Mouse (Mus musculus): ENCODE results near the gene Map4k3. TPM values are rescaled to one million over a fixed set of nuclear protein-coding genes. Genes with fewer than 3 reads are reported as not detected.
"Not testable (repeated sequence)": the region's sequence is repeated elsewhere in the genome, so short reads cannot be mapped to it uniquely, and the experiment has no call there.

Gene Map4k3
- polyA plus RNA-seq, 1 experiment from 2014 or later: 15.2 TPM

- no peak for ATAC-seq
These were observed 4.0 kb upstream of the Map4k3 start for GRCm38 (mm10) chr17:80732256-80732655.

GRCm38 (mm10) chr17:80730283-80730682 is 2.0 kb upstream of the Map4k3 start:
- not testable (repeated sequence) for ATAC-seq; H3K36me3 ChIP-seq (ENCODE audit: control insufficient read depth, insufficient read depth, low read length); H3K9ac ChIP-seq (ENCODE audit: low read depth, low read length); H3K27ac ChIP-seq (ENCODE audit: low read length); H3K9me3 ChIP-seq (ENCODE audit: control insufficient read depth, low read length); H3K4me1 ChIP-seq (ENCODE audit: control insufficient read depth, insufficient read depth, low read length); H3K4me3 ChIP-seq (ENCODE audit: low read length); H3K4me2 ChIP-seq (ENCODE audit: low read depth, low read length); H3K27me3 ChIP-seq (replicated peaks; ENCODE audit: control insufficient read depth, insufficient read depth, low read length)
- 92% methylated on average over 6 of the region's 6 CpGs for WGBS

More at GRCm38 (mm10) chr17:80732256-80732655, 4.0 kb upstream of the Map4k3 start:
- Histone ChIP-seq H3K27me3 (replicated peaks; ENCODE audit: control insufficient read depth, insufficient read depth, low read length) (no peaks in the 10 kb centered on the region), H3K9ac (ENCODE audit: low read depth, low read length) (no peak overlapping the region), H3K27ac (ENCODE audit: low read length) (no peak overlapping the region), H3K36me3 (ENCODE audit: control insufficient read depth, insufficient read depth, low read length) (no peaks in the 10 kb centered on the region), H3K4me1 (ENCODE audit: control insufficient read depth, insufficient read depth, low read length) (no peaks in the 10 kb centered on the region), H3K4me3 (ENCODE audit: low read length) (no peak overlapping the region), H3K9me3 (ENCODE audit: control insufficient read depth, low read length) (no peaks in the 10 kb centered on the region), H3K4me2 (ENCODE audit: low read depth, low read length) (no peak overlapping the region)
- WGBS: 89% methylated on average over 4 of the region's 4 CpGs

GRCm38 (mm10) chr17:80729825-80730224 is 1.5 kb upstream of the Map4k3 start:
- peaks cover 7% of the 10 kb centered on the region for H3K4me1 ChIP-seq (ENCODE audit: control insufficient read depth, insufficient read depth, low read length)
- H3K9ac ChIP-seq (ENCODE audit: low read depth, low read length): no peak overlapping the region
- no peak overlapping the region for H3K4me2 ChIP-seq (ENCODE audit: low read depth, low read length)
- H3K4me3 ChIP-seq (ENCODE audit: low read length): no peak overlapping the region
- H3K27ac ChIP-seq (ENCODE audit: low read length): peak overlapping the region; percentile 99
- H3K9me3 ChIP-seq (ENCODE audit: control insufficient read depth, low read length): no peaks in the 10 kb centered on the region
- H3K36me3 ChIP-seq (ENCODE audit: control insufficient read depth, insufficient read depth, low read length): 0 out of 2 replicates have a peak, but pooled peaks cover 2% of the 10 kb centered on the region
- no peaks in the 10 kb centered on the region for H3K27me3 ChIP-seq (replicated peaks; ENCODE audit: control insufficient read depth, insufficient read depth, low read length)
- ATAC-seq: no peak
- 59% methylated on average over 5 of the region's 5 CpGs for WGBS

GRCm38 (mm10) chr17:80729080-80729749 is 930 bp upstream of the Map4k3 start:
- 21% methylated on average over 9 of the region's 9 CpGs for WGBS
- Histone ChIP-seq H3K4me3 (ENCODE audit: low read length) (peak overlapping the region; percentile 97), H3K27me3 (replicated peaks; ENCODE audit: control insufficient read depth, insufficient read depth, low read length) (no peaks in the 10 kb centered on the region), H3K36me3 (ENCODE audit: control insufficient read depth, insufficient read depth, low read length) (0 out of 2 replicates have a peak, but pooled peaks cover 2% of the 10 kb centered on the region), H3K4me1 (ENCODE audit: control insufficient read depth, insufficient read depth, low read length) (peaks cover 13% of the 10 kb centered on the region), H3K9me3 (ENCODE audit: control insufficient read depth, low read length) (no peaks in the 10 kb centered on the region), H3K9ac (ENCODE audit: low read depth, low read length) (peak overlapping the region; percentile 30; the same call in 1 of the 2 replicates), H3K4me2 (ENCODE audit: low read depth, low read length) (peak overlapping the region; percentile 79), H3K27ac (ENCODE audit: low read length) (peak overlapping the region; percentile 99)
- no peak; the same call in 1 of the 2 replicates for ATAC-seq

- peak; percentile 45 for ATAC-seq
- peak overlapping the region; percentile 79 for H3K4me2 ChIP-seq (ENCODE audit: low read depth, low read length)
These were observed 839 bp downstream of the Map4k3 start for GRCm38 (mm10) chr17:80727341-80727951.

GRCm38 (mm10) chr17:80726821-80727220 is 1.5 kb downstream of the Map4k3 start:
- H3K9me3 ChIP-seq (ENCODE audit: control insufficient read depth, low read length): no peaks in the 10 kb centered on the region
- ATAC-seq: no peak
- peak overlapping the region; percentile 98 for H3K9ac ChIP-seq (ENCODE audit: low read depth, low read length)
- H3K4me2 ChIP-seq (ENCODE audit: low read depth, low read length): peak overlapping the region; percentile 79
- peak overlapping the region; percentile 99 for H3K27ac ChIP-seq (ENCODE audit: low read length)
- H3K36me3 ChIP-seq (ENCODE audit: control insufficient read depth, insufficient read depth, low read length): 0 out of 2 replicates have a peak, but pooled peaks cover 2% of the 10 kb centered on the region
- H3K4me1 ChIP-seq (ENCODE audit: control insufficient read depth, insufficient read depth, low read length): peaks cover 24% of the 10 kb centered on the region
- 10% methylated on average over 8 of the region's 8 CpGs for WGBS
- H3K4me3 ChIP-seq (ENCODE audit: low read length): peak overlapping the region; percentile 97
- H3K27me3 ChIP-seq (replicated peaks; ENCODE audit: control insufficient read depth, insufficient read depth, low read length): no peaks in the 10 kb centered on the region

More at GRCm38 (mm10) chr17:80727341-80727951, 839 bp downstream of the Map4k3 start:
- Histone ChIP-seq H3K9ac (ENCODE audit: low read depth, low read length) (peak overlapping the region; percentile 98), H3K27ac (ENCODE audit: low read length) (peak overlapping the region; percentile 99), H3K27me3 (replicated peaks; ENCODE audit: control insufficient read depth, insufficient read depth, low read length) (no peaks in the 10 kb centered on the region), H3K36me3 (ENCODE audit: control insufficient read depth, insufficient read depth, low read length) (0 out of 2 replicates have a peak, but pooled peaks cover 2% of the 10 kb centered on the region), H3K4me1 (ENCODE audit: control insufficient read depth, insufficient read depth, low read length) (peaks cover 18% of the 10 kb centered on the region), H3K9me3 (ENCODE audit: control insufficient read depth, low read length) (no peaks in the 10 kb centered on the region), H3K4me3 (ENCODE audit: low read length) (peak overlapping the region; percentile 97)
- under 1% methylated on average over 53 of the region's 54 CpGs for WGBS

- Histone ChIP-seq H3K27ac (ENCODE audit: low read length) (no peak overlapping the region), H3K4me2 (ENCODE audit: low read depth, low read length) (no peak overlapping the region), H3K27me3 (replicated peaks; ENCODE audit: control insufficient read depth, insufficient read depth, low read length) (no peaks in the 10 kb centered on the region), H3K9me3 (ENCODE audit: control insufficient read depth, low read length) (no peaks in the 10 kb centered on the region), H3K36me3 (ENCODE audit: control insufficient read depth, insufficient read depth, low read length) (0 out of 2 replicates have a peak, but pooled peaks cover 2% of the 10 kb centered on the region), H3K4me3 (ENCODE audit: low read length) (no peak overlapping the region), H3K4me1 (ENCODE audit: control insufficient read depth, insufficient read depth, low read length) (peaks cover 39% of the 10 kb centered on the region), H3K9ac (ENCODE audit: low read depth, low read length) (no peak overlapping the region)
- WGBS: 83% methylated on average over 6 of the region's 6 CpGs
- ATAC-seq: no peak
These were observed 5.2 kb downstream of the Map4k3 start for GRCm38 (mm10) chr17:80723092-80723491.

GRCm38 (mm10) chr17:80721670-80722069 is 6.6 kb downstream of the Map4k3 start:
- Histone ChIP-seq H3K4me2 (ENCODE audit: low read depth, low read length) (no peak overlapping the region), H3K27me3 (replicated peaks; ENCODE audit: control insufficient read depth, insufficient read depth, low read length) (no peaks in the 10 kb centered on the region), H3K27ac (ENCODE audit: low read length) (no peak overlapping the region), H3K9me3 (ENCODE audit: control insufficient read depth, low read length) (no peaks in the 10 kb centered on the region), H3K4me1 (ENCODE audit: control insufficient read depth, insufficient read depth, low read length) (peaks cover 39% of the 10 kb centered on the region), H3K36me3 (ENCODE audit: control insufficient read depth, insufficient read depth, low read length) (0 out of 2 replicates have a peak, but pooled peaks cover 2% of the 10 kb centered on the region), H3K9ac (ENCODE audit: low read depth, low read length) (no peak overlapping the region), H3K4me3 (ENCODE audit: low read length) (no peak overlapping the region)
- ATAC-seq: no peak
- WGBS: 48% methylated on average over 7 of the region's 7 CpGs

- Histone ChIP-seq H3K27me3 (replicated peaks; ENCODE audit: control insufficient read depth, insufficient read depth, low read length) (no peaks in the 10 kb centered on the region), H3K9me3 (ENCODE audit: control insufficient read depth, low read length) (no peaks in the 10 kb centered on the region), H3K4me2 (ENCODE audit: low read depth, low read length) (no peak overlapping the region), H3K27ac (ENCODE audit: low read length) (no peak overlapping the region), H3K36me3 (ENCODE audit: control insufficient read depth, insufficient read depth, low read length) (no peaks in the 10 kb centered on the region), H3K9ac (ENCODE audit: low read depth, low read length) (no peak overlapping the region), H3K4me3 (ENCODE audit: low read length) (no peak overlapping the region), H3K4me1 (ENCODE audit: control insufficient read depth, insufficient read depth, low read length) (peaks cover 27% of the 10 kb centered on the region)
- whole genome bisulfite sequencing: 87% methylated on average over 5 of the region's 5 CpGs
- ATAC-seq: no peak
These were observed 9.0 kb downstream of the Map4k3 start for GRCm38 (mm10) chr17:80719309-80719708.

Data from intestine, embryonic 16.5 days (tissue).